Mouse (Mus musculus) A20 (cell line): ENCODE data around the gene Afg3l1.
"Not testable (repeated sequence)": the region's sequence is repeated elsewhere in the genome, so short reads cannot be mapped to it uniquely, and the experiment has no call there.

Source experiments
- DNase-seq: peaks from one replicate; pipeline ENCODE4 v3.0.0-alpha.2; 2011; ENCODE audit warnings: low read depth, low spot score

Gene Afg3l1

GRCm38 (mm10) chr8:123514781-123515539, 37.3 kb downstream of the Afg3l1 start, which contains the start of gene Dbndd1:
Gene Dbndd1, minus strand, starts transcription at chr8:123515463.
- DNase-seq: peak; percentile 73

GRCm38 (mm10) chr8:123515540-123515897, 37.8 kb downstream of the Afg3l1 start:
- no peak for DNase-seq

- no peak for DNase-seq
Measured at GRCm38 (mm10) chr8:123516596-123516995, 38.9 kb downstream of the Afg3l1 start.

- DNase-seq: peak; percentile 19
Measured at GRCm38 (mm10) chr8:123518172-123518571, 40.5 kb downstream of the Afg3l1 start.

GRCm38 (mm10) chr8:123518667-123519066, 41.0 kb downstream of the Afg3l1 start, which contains the start of gene Gas8:
Gene Gas8, plus strand, starts transcription at chr8:123518834.
- DNase-seq: peak; percentile 90

- not testable (repeated sequence) for DNase-seq
Measured at GRCm38 (mm10) chr8:123520048-123520447, 42.3 kb downstream of the Afg3l1 start.

- no peak for DNase-seq
Measured at GRCm38 (mm10) chr8:123527720-123528489, 50.2 kb downstream of the Afg3l1 start.

- DNase-seq: no peak
Measured at GRCm38 (mm10) chr8:123536242-123536989, 58.7 kb downstream of the Afg3l1 start.

GRCm38 (mm10) chr8:123536990-123537380, 59.3 kb downstream of the Afg3l1 start:
- no peak for DNase-seq

GRCm38 (mm10) chr8:123537641-123538040, 59.9 kb downstream of the Afg3l1 start:
- DNase-seq: not testable (repeated sequence)
